Mouse (Mus musculus) inflammation-experienced regulatory T-cells (primary cell): ENCODE results near the gene Gm17606. TPM values are rescaled to one million over a fixed set of nuclear protein-coding genes. Genes with fewer than 3 reads are reported as not detected.

ENCODE experiments used
- polyA plus RNA-seq, 2 experiments: library from polyadenylated mRNA; unstranded; fragments of 100-300 nt; shearing (Covaris generic); gene quantifications; one replicate each; pipeline ENCODE4 v1.2.1; 2017

Gene Gm17606
- not detected for polyA plus RNA-seq

DNA sequence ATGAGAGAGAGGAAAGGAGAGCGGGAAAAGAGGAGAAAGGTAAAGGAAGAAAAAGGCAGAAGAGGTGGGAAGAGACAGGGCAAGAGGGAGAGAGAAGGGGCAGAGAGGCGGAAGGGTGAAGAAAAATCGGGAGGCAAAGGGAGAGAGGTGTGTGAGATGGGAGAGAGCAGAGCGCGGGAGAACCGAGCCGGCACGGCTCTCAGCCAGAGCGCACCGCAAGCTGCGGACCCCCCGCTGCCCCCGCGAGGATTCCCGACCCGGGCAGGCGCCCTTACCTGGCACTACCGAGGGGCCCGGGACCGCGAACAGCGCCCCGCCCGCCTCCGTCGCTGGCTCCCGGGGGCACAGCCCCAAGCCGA, at the start of gene Gm17606:
TSS of gene Gm17606 (plus strand) at position 7 of the 359 bp plus-strand sequence.

DNA sequence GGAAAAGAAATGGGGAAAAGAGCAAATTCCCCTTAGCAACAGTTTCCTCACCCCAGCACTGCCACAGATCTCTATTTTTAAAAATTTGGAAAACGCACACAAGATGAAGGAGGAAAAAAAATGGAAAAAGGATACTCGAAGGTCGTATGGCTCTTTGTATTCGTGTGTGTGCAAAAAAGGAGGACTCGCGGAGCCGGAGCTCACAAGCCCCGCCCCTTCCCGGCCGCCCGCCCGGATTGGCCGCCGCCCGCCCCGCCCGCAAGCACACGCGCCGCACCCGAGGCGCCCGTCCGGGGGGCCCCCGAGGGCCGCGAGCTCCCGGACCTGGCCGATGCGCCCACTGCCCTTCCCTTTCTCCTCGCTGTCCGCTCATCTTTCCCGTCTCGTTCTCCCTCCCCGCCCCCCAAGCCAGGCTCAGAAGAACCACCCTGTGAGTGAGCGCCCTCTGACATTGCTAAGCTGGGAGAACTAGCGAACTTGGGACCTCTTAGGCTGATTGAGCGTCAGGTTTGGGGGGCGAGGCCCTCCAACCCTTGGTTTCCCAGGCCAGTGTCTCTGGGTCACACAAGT, 34.9 kb upstream of the Gm17606 start, which contains the start of gene 4931414P19Rik:
TSS of gene 4931414P19Rik (minus strand) at position 242 of the 570 bp plus-strand sequence.

DNA sequence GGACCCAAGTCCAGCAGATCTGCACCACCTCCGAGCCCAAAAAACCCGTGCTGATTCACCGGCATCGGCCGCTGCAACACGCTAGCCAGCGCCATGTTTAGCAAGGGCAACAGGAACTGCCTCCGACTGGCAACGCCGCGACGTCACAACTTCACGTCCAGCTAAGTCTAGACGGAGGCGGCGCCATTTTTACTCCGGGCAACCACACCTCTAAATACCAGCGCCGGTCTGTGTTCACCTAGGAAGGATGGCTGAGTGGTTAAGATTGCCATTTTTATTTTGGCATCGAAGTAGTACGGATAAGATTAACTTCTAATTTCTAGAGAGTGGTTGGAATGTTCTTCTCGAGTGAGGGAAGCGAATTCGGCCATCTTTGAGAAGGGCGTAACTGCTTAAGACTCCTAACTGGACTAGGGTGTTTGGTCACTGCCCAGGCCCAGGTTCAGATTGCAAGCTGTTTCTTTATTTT, 22.8 kb upstream of the Gm17606 start, which contains the start of gene Psmb5:
TSS of gene Psmb5 (minus strand) at position 126 of the 469 bp plus-strand sequence.

DNA sequence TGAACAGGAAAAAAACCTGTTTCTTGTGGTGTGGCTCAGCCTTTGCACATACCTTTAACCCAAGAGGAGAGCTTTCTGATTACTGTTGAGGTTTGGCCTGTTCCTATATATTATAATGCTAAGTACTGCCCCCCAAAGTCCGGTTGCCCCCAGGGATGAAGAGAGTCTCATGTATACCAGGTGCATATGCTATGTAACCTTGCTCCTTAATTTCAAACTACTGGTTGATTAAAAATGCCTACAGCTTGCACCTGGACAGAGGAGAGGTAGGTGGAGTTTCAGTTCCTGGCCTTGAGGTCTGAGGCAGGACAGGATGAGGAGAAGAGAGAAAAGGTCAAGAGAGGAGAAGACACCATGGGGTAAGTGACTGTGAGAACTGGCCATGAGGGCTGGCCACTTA, 19.6 kb upstream of the Gm17606 start, which contains the start of gene Psmb11:
TSS of gene Psmb11 (plus strand) at position 301 of the 400 bp plus-strand sequence.

DNA sequence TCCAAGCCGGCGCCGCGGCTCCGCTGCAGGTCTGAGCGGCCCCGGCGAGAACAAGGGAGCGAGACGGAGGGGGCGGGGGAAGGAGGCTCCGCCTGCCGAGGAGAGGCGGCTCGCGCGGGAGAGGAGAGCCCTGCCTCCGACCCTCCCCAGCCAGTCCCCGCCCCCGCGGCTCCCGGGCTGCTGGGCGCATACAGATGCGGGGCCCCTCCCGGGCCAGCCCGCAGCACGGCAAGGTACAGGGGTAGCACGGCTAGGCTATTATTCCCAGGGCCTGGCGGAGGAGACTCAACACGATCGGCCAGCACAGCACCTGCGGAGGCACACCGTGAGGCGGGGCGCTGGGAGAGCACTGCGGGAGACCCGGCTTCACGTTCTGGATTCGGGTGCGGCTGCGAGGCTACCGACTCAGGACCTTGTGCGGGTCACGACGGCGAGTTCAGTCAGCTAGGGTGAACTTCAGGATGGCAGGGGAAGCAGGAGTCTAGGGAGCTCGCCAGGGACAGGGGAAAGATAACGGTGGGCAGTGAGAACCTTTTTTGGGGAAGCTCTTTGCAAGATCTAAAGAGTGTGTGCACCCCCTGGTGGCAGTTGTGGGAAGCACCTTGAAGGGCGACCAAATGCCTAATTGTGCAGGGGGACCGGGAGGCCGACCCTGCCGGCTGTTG, 685 bp downstream of the Gm17606 start, which contains the start of gene Cdh24:
TSS of gene Cdh24 (minus strand) at position 60 of the 665 bp plus-strand sequence.

DNA sequence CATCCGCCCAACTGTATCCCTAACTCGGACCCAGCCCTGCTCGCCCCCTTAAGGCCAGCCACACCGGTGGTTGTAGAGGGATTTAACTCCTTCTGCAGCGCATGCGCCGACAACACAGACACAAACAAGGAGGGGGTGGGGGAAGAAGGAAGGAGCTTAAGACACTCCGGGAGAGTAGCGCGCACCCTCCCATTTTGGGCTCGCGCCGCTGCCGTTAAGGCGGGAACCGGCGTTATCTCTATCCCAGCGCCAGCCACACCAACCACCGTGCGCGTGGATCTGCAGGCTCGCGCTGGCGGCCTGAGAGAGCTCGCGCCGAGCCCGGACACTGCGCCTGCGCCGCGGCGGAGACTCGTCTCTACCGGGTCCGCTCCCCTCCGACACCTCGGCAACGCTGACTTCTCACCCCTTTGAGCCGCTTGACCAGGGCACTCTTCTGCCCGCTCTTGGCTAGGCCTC, 45.3 kb downstream of the Gm17606 start, which contains the start of gene 1700123O20Rik:
TSS of gene 1700123O20Rik (plus strand) at position 154 of the 459 bp plus-strand sequence.

DNA sequence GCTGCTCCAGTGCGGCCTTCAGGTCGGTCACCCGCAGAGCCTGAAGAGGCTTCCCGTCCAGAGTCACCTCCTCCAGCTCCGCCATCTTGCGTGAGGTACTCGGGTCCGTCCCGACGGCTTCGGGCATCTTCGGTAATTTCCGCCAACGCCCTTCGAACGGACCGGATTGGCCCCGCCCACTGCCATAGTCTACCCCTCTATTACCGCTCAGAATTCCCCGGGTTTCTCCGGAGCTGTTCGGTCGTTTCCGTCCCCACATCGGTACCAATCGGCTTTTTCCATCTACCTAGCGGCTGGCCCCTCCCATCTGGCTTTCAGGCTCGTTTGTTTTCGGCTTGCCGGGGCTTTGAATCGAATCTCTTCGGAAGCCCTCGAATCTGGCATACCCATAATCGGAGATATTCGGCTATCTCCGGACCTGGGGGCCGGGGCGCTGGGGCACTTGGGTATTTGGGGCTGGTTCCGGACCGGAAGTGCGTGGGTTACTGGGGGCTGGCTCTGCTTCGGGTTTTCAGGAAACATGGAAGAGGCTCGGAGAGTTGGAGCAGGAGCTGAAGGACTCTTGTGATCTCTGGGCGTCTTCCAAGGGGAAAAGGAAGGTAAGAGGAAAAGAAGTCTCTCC, 45.9 kb downstream of the Gm17606 start, which contains the start of gene Acin1:
TSS of gene Acin1 (minus strand) at position 410 of the 622 bp plus-strand sequence.

Other genes with a start within 250 kb of the Gm17606 start
- gene Slc7a7, start 223.2 kb upstream of the Gm17606 start, polyA plus RNA-seq = 1 to 10 TPM; 1.5 to 1.6 TPM
- gene Mrpl52, start 214.0 kb upstream of the Gm17606 start, polyA plus RNA-seq = 100 to 1,000 TPM; 170 to 222 TPM
- gene Mmp14, start 209.3 kb upstream of the Gm17606 start, polyA plus RNA-seq = 10 to 100 TPM in 1 of 2 experiments, 1 to 10 TPM in 1; 6.7 to 25.0 TPM
- 100 to 1,000 TPM; 364 to 420 TPM for gene Lrp10, start 176.8 kb upstream of the Gm17606 start, polyA plus RNA-seq
- under 1 TPM; 0.35 to 0.87 TPM for gene Rem2, start 164.9 kb upstream of the Gm17606 start, polyA plus RNA-seq
- gene Prmt5, start 123.4 kb upstream of the Gm17606 start, polyA plus RNA-seq = 10 to 100 TPM; 35.4 to 48.8 TPM
- gene Haus4, start 86.3 kb upstream of the Gm17606 start, polyA plus RNA-seq = 10 to 100 TPM; 32.7 to 36.5 TPM
- under 1 TPM; 0.81 to 0.84 TPM for gene Ajuba, start 63.4 kb upstream of the Gm17606 start, polyA plus RNA-seq
- 1 to 10 TPM; 1.8 to 1.9 TPM for gene 4931414P19Rik, start 35.0 kb upstream of the Gm17606 start, polyA plus RNA-seq
- 100 to 1,000 TPM; 173 to 203 TPM for gene Psmb5, start 22.9 kb upstream of the Gm17606 start, polyA plus RNA-seq
- under 1 TPM; 0.08 to 0.17 TPM for gene Psmb11, start 19.5 kb upstream of the Gm17606 start, polyA plus RNA-seq
- 1 to 10 TPM; 1.8 to 1.9 TPM for gene Cdh24, start 412 bp downstream of the Gm17606 start, polyA plus RNA-seq
- 10 to 100 TPM; 78.9 to 85.7 TPM for gene 1700123O20Rik, start 45.3 kb downstream of the Gm17606 start, polyA plus RNA-seq
- 10 to 100 TPM; 70.4 to 93.8 TPM for gene Acin1, start 46.0 kb downstream of the Gm17606 start, polyA plus RNA-seq
- gene Gm29776, start 57.9 kb downstream of the Gm17606 start, polyA plus RNA-seq = 1 to 10 TPM in 1 of 2 experiments, under 1 TPM in 1; 0.06 to 2.6 TPM
- gene Cebpe, start 71.2 kb downstream of the Gm17606 start, polyA plus RNA-seq = not detected
- gene Slc7a8, start 141.0 kb downstream of the Gm17606 start, polyA plus RNA-seq = under 1 TPM; 0.14 to 0.76 TPM
- gene Rnf212b, start 173.2 kb downstream of the Gm17606 start, polyA plus RNA-seq = not detected
- 10 to 100 TPM; 13.5 to 15.9 TPM for gene Homez, start 230.0 kb downstream of the Gm17606 start, polyA plus RNA-seq
- gene Ppp1r3e, start 236.6 kb downstream of the Gm17606 start, polyA plus RNA-seq = 1 to 10 TPM; 2.2 to 4.4 TPM
- gene Bcl2l2, start 242.4 kb downstream of the Gm17606 start, polyA plus RNA-seq = 1 to 10 TPM in 1 of 2 experiments, under 1 TPM in 1; 0.54 to 1.4 TPM
- not detected for gene Gm20521, start 242.5 kb downstream of the Gm17606 start, polyA plus RNA-seq